Mouse (Mus musculus) adrenal gland, postnatal 25 days (tissue): ENCODE results near the gene Tmem209. TPM values are rescaled to one million over a fixed set of nuclear protein-coding genes. Genes with fewer than 3 reads are reported as not detected.

Source experiments
- DNase-seq: peaks from one replicate; pipeline ENCODE4 v3.0.0; 2021; ENCODE audit warnings: mixed read lengths
- long read RNA-seq: library from polyadenylated mRNA; stranded (forward); transcript quantifications from one replicate; pipeline ENCODE4 v2.0.0, GENCODE M21; 2021
- total RNA-seq: library from RNA; stranded (reverse); gene quantifications from 2 replicates; pipeline ENCODE4 v1.2.3, GENCODE M21; 2021

Tmem209 gene
- total RNA-seq: 25.9 and 28.9 TPM in 2 replicates
- long read RNA-seq, transcript Tmem209-204 (15 exons, 3,485 nt): major isoform, 10 of 18 reads
- long read RNA-seq, partial matches to known transcripts: 5 of 18 reads
- long read RNA-seq, other reads (novel, unspliced or antisense): 3 of 18 reads

GRCm38 (mm10) chr6:30509265-30510239 lies at the start of gene Tmem209, which contains the start of gene Ssmem1:
TSS of gene Tmem209 (minus strand) at chr6:30509783.
TSS of gene Ssmem1 (plus strand) at chr6:30509849.
- DNase-seq: peak; percentile 99

GRCm38 (mm10) chr6:30556080-30556479 lies 46.5 kb upstream of the Tmem209 start:
- DNase-seq: peak; percentile 58

- DNase-seq: no peak
These were observed 45.1 kb upstream of the Tmem209 start for GRCm38 (mm10) chr6:30554621-30555170.

DNA sequence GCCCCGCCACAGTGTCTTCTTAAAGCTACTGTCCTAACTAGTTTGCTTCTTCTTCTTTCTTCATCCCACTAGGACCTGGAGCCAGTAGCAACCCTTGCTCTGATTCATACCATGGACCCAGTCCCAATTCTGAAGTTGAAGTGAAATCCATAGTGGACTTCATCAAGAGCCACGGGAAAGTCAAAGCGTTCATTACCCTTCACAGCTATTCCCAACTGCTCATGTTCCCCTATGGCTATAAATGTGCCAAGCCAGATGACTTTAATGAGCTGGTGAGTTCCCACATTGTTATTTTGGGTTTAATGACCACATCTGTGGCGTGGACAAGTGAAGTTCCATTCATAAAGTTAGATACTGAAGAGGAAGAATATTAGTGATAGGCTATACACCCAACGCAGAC lies 44.5 kb upstream of the Tmem209 start:
- DNase-seq: no peak

GRCm38 (mm10) chr6:30553381-30554010 lies 43.9 kb upstream of the Tmem209 start:
- no peak for DNase-seq

GRCm38 (mm10) chr6:30552628-30553027 lies 43.0 kb upstream of the Tmem209 start:
- DNase-seq: no peak

DNA sequence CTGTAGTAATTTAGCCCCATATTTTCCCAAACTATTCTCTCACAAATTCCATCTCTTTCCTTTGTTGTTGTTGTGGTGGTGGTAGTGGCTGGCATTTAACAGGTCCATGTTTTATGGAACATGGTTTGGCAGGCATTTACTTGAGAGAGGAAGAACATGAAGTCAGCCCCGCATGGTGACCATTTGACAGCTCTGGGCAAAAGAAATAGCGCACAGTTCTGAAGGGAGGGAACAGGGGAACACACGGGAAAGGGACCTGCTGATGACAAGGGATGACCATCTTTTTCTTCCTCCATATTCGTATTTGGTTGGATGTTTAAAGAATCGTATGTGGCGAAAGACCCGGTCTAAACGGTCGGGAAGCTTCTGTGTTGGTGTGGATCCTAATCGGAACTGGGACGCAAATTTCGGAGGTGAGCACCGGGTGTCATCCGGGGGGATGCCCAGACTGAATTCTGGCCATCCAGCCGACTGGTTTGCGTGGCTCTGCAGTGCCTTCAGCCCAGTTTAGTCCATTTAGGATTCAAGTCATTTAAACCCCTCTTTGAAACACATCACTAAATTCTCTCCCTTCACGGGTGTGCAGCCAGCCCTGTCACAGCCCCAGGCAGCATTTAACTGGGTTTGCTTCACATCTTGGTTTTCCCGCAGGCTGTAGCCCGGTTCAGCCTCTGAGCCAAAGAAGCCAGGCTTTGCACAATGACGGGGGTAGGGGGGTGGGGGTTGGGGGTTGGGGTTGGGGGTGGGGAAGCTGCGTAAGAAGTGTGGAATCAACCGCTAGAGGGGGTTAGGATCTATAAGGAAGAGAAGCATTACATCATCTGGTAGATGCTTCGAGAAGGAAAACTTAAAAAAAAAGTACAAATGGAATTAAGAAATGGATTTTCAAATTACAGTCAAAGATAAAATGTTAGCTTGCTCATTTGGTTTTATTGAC lies 42.3 kb upstream of the Tmem209 start:
- DNase-seq: no peak

GRCm38 (mm10) chr6:30551193-30551515 lies 41.6 kb upstream of the Tmem209 start:
- no peak for DNase-seq

GRCm38 (mm10) chr6:30550496-30551192 lies 41.1 kb upstream of the Tmem209 start:
- DNase-seq: no peak

DNA sequence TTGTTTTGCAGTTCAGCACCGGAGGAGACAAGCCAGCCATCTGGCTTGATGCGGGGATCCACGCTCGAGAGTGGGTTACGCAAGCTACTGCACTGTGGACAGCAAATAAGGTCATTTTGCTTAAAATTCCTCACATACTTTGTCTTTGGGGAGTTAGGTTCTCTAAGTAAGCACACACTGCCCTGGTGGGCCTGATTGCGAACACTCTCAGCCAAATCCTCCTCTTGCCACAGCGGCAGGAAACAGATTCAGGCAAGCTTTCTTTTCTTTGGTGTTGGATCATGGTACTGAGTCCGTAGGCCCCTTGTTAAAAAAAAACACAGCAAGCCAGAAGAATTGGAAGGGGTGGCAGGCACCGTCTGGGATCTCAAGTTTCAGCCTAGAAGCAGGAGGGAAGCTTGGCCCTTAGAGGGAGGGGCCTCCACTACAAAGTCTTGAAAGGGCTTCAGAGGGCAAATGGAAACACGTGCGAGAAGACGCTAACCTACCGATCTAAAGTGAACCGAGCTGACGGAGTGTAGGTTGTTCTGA lies 39.7 kb upstream of the Tmem209 start:
- DNase-seq: no peak

DNA sequence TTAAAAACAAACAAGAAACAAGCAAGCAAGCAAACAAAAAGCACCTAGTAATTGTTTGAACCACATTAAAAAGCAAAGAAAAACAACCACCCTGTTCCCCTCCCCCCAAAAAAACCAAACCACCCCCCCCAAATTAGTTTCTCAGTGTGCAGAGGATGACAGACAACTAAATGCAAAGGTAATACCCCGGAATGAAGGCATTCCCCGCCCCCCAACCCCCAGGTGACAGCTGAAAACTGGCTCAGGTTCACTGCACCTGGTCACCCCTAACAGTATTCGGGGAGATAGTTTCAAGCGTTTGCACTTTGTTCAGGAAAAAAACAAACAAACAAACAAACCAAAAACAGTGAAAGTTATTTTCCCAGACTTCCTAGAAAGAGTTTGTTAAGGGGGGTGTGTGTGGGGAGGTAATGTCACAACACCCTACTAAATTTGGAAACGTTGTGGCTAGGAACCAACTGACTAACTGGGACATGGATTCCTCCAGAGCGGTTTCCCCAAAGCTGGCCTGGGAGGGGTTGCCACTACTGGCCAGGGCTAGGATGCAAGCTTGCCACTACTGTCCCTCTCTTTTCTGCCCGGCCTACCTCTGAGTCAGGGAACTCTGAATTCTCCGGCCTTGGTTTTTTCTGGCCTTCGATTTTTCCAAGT lies 38.2 kb upstream of the Tmem209 start:
- DNase-seq: peak; percentile 38

DNA sequence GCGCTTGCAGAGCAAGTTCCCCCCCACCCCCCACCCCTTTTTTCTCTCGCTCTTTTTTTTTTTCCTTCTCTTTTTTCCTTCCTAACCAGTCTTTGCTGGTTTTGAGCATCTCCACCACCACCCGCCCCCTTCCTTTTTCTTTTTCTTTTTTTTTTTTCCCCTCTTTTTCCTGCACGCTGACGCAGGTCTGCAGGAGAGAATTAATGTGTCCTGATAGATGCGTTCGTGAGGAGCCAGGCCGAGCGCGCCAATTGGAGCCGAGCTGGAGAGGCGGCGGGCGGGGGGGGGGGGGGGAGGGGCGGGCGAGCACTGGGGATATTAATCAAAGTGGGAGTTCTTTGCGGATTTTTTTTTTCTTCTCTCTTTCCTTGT lies 37.7 kb upstream of the Tmem209 start:
- DNase-seq: peak; percentile 57

DNA sequence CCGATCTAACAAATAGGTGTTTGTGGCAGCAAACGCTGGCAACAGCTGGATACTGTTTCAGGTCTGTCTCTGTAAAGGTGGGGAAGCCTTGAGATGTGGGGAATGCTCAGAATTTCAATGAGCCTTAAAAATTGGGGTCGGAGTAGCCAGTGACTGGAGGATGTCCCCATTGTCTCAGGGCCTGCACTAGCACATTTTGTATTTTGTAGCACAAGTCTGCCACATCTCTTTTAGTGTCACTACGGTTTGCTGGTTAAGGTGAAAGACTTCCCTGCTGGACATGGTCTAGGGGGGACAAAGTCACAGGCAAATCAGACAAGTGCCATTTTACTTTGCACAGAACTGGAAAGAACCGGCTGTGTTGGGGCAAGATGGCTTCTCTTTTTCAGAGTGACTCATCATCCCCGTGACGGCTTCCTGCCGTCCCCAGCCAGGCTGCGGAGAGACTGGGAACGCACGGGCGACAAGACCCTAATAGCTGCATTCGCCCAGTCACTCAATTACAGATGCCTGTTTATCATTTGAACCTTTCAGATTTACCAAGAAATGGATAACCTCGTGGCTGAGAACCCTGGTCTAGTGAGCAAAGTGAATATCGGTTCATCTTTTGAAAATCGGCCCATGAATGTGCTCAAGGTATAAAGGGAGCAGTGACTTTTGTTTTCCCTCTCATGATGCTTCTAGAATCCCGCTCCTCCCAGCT lies 37.1 kb upstream of the Tmem209 start:
- peak; percentile 32 for DNase-seq

DNA sequence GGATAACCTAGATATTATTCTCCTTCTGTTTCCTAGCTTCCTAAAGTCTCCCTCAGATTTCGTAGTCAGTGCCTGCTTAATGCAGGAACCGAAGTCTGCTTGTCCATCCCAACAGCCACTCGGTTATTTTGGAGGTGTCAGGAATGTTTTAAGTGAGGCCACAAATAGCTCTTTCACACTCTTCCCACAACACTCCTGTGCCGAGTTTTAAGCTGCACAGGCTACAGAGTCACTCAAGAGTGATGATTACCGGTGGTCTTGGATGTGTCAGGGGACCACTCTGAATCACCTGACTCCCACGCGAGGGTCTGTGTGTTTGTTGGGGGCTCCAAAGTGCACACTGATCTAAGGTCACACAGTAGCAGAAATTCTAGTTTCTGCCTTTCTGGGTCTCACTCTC lies 36.1 kb upstream of the Tmem209 start:
- no peak for DNase-seq

GRCm38 (mm10) chr6:30543851-30544250 lies 34.3 kb upstream of the Tmem209 start:
- no peak for DNase-seq

GRCm38 (mm10) chr6:30543077-30543476 lies 33.5 kb upstream of the Tmem209 start:
- DNase-seq: no peak

- DNase-seq: no peak
These were observed 32.7 kb upstream of the Tmem209 start for GRCm38 (mm10) chr6:30542277-30542676.

- DNase-seq: no peak
These were observed 31.6 kb upstream of the Tmem209 start, which contains the start of gene Cpa2 for GRCm38 (mm10) chr6:30541009-30541799. TSS of gene Cpa2 (plus strand) at chr6:30541582.

GRCm38 (mm10) chr6:30538800-30539199 lies 29.2 kb upstream of the Tmem209 start:
- no peak for DNase-seq
